Mouse (Mus musculus) liver, postnatal 0 days (tissue): ENCODE measurements at regions not wholly inside any gene's neighbourhood (a gene's known extent, or its start where the extent isn't known, plus 50 kb on each side); places are given as distances from the start of the nearest gene placed in this dataset.

Experiments
- ATAC-seq: fragments of 200-750 bp; cut with Nextera tagmentation; 2 replicates; pipeline ENCODE4 v1.8.0; 2017; ENCODE audit warnings: mild to moderate bottlenecking, moderate library complexity
- DNase-seq: peaks from one replicate; pipeline ENCODE4 v3.0.0-alpha.2; 2016
- H3K27ac ChIP-seq: fragments of 300-500 bp; sonication (generic); 2 replicates; pipeline ENCODE4 v1.5.1; 2014; ENCODE audit warnings: antibody characterized with exemption, moderate library complexity, mild to moderate bottlenecking, low read depth
- H3K27me3 ChIP-seq: fragments of 300-500 bp; sonication (generic); 2 replicates; pipeline ENCODE4 v1.6.1; 2014; ENCODE audit warnings: low read length, control low read depth, mixed read lengths; ENCODE audit not compliant: insufficient read depth
- H3K36me3 ChIP-seq: fragments of 300-500 bp; sonication (generic); replicated peaks from 2 replicates; pipeline ENCODE4 v1.6.1; 2014; ENCODE audit warnings: mild to moderate bottlenecking, control low read depth, low read length, moderate library complexity, mixed read lengths; ENCODE audit not compliant: insufficient read depth
- H3K4me1 ChIP-seq: fragments of 300-500 bp; sonication (generic); 2 replicates; pipeline ENCODE4 v1.6.1; 2014; ENCODE audit warnings: antibody characterized with exemption, mild to moderate bottlenecking, control low read depth; ENCODE audit not compliant: insufficient read depth
- H3K4me2 ChIP-seq: fragments of 300-500 bp; sonication (generic); 2 replicates; pipeline ENCODE4 v1.6.1; 2014; ENCODE audit warnings: low read depth, mild to moderate bottlenecking, low read length, moderate library complexity, mixed read lengths
- H3K4me3 ChIP-seq: fragments of 300-500 bp; sonication (generic); 2 replicates; pipeline ENCODE4 v1.5.1; 2014; ENCODE audit warnings: low read depth, low read length
- H3K9ac ChIP-seq: fragments of 300-500 bp; sonication (generic); replicated peaks from 2 replicates; pipeline ENCODE4 v1.6.1; 2014; ENCODE audit warnings: mild to moderate bottlenecking, moderate library complexity
- H3K9me3 ChIP-seq: fragments of 300-500 bp; sonication (generic); 2 replicates; pipeline ENCODE4 v1.6.1; 2016; ENCODE audit warnings: mild to moderate bottlenecking, control low read depth, low read length, mixed read lengths
- CTCF ChIP-seq: sonication (generic); IDR thresholded peaks from 2 replicates; pipeline ENCODE4 v1.5.1; 2016; ENCODE audit warnings: antibody characterized with exemption, low read depth
- EP300 ChIP-seq: IDR thresholded peaks from 2 replicates; pipeline ENCODE4 v1.6.1; 2016; ENCODE audit warnings: antibody characterized with exemption, low read depth, mild to moderate bottlenecking
- WGBS: fragments of 180-500 bp; shearing (Covaris S2); extraction: QIAGEN DNeasy Blood & Tissue Kit; methylation state at CpG from one replicate; pipeline ENCODE4 v1.1.7; 2014; ENCODE audit not compliant: insufficient replicate concordance; 5-methylcytosine and 5-hydroxymethylcytosine counted together

DNA sequence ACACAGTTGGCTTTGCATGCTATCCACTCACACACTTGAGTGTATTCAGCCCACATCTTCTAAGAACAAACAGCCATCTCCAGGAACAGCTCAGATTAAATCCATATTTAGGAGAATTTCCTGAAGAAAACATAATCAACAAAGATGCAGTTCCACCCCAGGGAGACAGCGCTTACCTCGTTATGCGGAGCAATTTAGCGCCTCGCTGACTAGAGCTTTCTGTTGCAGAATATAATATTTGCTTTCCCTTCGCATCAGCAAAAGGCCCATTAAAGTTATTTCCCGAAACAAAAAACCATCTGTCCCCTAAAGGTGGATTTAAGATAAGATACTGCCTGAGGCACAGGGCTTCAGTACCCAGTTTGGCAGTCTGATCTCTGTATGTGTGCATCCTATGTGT, 112.0 kb downstream of the Ndufa10 start:
- H3K4me2 ChIP-seq: no peak overlapping the region
- no peak for TF ChIP-seq EP300
- TF ChIP-seq CTCF: no peak
- WGBS: 80% methylated on average over 7 of the region's 7 CpGs
- H3K27me3 ChIP-seq: no peaks in the 10 kb centered on the region
- ATAC-seq: no peak
- H3K9me3 ChIP-seq: no peaks in the 10 kb centered on the region
- H3K4me1 ChIP-seq: no peaks in the 10 kb centered on the region
- no peak for DNase-seq
- no peak overlapping the region for H3K9ac ChIP-seq
- H3K27ac ChIP-seq: no peak overlapping the region
- H3K36me3 ChIP-seq: no peaks in the 10 kb centered on the region
- no peak overlapping the region for H3K4me3 ChIP-seq

DNA sequence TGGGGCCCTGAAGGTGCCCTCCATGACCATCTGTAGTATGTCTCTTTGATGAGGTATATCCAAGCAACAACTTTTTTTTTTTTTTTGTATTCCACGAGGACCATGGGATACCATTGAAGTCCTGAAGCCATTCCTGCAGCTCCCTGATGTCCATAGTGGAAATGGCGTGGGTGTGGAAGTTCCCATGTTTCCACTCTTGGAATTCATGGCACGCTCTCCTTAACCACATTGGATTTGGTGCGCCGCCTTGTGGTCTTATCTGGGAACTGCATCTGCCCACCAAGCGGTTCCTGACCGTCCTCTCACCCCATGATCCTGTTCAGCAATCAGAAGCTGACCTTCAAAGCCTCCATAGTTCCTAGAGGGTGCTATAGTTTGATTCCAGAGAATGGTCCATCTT, 113.4 kb downstream of the Ndufa10 start:
- DNase-seq: peak; percentile 62
- no peaks in the 10 kb centered on the region for H3K4me1 ChIP-seq
- no peaks in the 10 kb centered on the region for H3K27me3 ChIP-seq

DNA sequence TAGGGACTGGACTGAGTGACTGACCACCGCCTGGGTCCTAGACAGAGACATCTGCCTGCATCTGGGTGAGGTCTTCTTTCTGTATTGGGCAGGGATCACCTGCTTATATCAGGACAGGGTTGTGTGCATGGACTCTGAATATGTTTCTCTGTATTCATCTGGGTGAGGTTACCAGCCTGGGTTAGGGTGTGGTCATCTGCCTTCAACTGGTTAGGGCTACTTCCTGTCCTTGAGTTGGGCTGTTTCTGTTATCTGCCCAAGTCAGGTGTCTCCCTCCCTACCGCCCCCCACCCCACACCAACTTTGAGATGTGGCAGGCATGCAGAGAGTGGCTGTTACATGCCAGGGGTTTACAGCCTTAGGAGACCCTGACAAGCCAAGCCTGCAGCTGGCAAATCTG, 114.2 kb downstream of the Ndufa10 start:
- no peak for TF ChIP-seq CTCF
- no peak for TF ChIP-seq EP300
- WGBS: 57% methylated on average over 2 of the region's 2 CpGs
- Histone ChIP-seq H3K9me3 (no peaks in the 10 kb centered on the region), H3K27ac (no peak overlapping the region), H3K4me3 (no peak overlapping the region), H3K4me2 (no peak overlapping the region), H3K9ac (no peak overlapping the region), H3K27me3 (no peaks in the 10 kb centered on the region), H3K36me3 (no peaks in the 10 kb centered on the region), H3K4me1 (no peaks in the 10 kb centered on the region)
- DNase-seq (no peak), ATAC-seq (no peak)

More for the DNA sequence above, 113.4 kb downstream of the Ndufa10 start:
- no peak overlapping the region for H3K27ac ChIP-seq
- no peak overlapping the region for H3K9ac ChIP-seq
- H3K4me3 ChIP-seq: no peak overlapping the region
- H3K4me2 ChIP-seq: no peak overlapping the region
- no peak for ATAC-seq
- no peaks in the 10 kb centered on the region for H3K36me3 ChIP-seq
- TF ChIP-seq CTCF (peak; percentile 83), EP300 (no peak)
- 16% methylated on average over 7 of the region's 7 CpGs for WGBS
- H3K9me3 ChIP-seq: no peaks in the 10 kb centered on the region

DNA sequence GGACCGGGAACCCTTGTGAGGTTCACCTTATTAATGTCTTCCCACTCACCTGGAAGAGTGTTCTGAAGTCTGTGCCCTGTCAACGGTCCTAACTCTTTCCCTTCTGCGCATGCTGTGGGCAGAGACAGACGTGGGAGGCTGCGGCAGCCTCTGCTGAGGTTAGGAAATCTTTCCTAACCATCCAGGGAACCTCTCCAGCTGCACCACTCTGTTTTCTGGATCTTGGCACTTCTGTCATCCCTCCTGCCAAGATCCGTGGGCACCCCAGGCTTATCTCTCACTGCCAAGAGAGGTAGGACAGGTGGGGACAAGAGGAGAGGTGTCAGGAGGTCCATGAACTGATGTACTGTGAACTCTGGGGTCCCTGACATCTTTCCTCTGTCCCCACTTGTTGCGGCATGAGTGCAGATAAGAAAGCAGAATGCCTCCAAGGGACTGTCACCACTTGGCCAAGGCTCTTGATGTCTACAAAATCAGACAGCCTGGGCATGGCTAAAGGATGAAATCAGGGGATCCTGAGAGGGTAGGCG, 114.8 kb downstream of the Ndufa10 start:
- no peaks in the 10 kb centered on the region for H3K9me3 ChIP-seq
- WGBS: 73% methylated on average over 8 of the region's 8 CpGs
- no peak for ATAC-seq

DNA sequence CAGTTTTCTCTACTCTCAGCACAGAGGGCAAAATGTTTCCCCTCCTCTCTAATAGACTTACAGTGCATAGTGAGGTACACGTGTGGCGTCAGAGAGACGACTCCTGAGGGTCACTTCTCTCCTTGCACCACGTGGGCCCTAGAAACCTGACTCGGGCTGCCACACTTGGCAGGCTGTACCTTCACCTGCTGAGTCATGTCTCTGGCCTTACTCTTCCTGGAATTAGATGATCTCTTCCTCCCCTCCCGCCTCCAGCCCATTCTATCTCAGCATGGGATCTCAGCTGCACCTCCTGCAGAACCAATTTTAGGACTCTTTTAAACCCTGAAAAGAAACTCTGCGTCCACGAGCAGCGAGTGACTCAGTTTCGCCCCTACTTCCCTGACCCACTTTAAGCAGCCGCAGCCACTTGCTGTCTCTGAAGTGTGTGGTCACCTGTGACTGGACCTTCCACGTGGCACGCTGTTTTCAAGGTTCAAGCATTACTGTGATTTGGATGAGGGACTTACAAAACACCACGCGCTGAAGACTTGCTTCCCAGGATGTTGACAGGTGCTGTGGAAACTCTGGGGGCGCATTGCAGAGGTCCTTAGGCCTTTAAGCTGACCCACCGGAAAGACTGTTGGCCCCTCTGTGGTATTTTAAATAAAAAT, 125.2 kb downstream of the Ndufa10 start:
- Histone ChIP-seq H3K4me2 (no peak overlapping the region), H3K4me3 (no peak overlapping the region), H3K36me3 (no peaks in the 10 kb centered on the region), H3K27me3 (no peaks in the 10 kb centered on the region), H3K4me1 (no peaks in the 10 kb centered on the region), H3K9me3 (no peaks in the 10 kb centered on the region), H3K27ac (no peak overlapping the region), H3K9ac (no peak overlapping the region)
- TF ChIP-seq CTCF (no peak), EP300 (no peak)
- DNase-seq (no peak), ATAC-seq (no peak)
- 59% methylated on average over 17 of the region's 17 CpGs for WGBS

More for the DNA sequence above, 114.8 kb downstream of the Ndufa10 start:
- Histone ChIP-seq H3K9ac (no peak overlapping the region), H3K27me3 (no peaks in the 10 kb centered on the region), H3K4me2 (no peak overlapping the region), H3K36me3 (no peaks in the 10 kb centered on the region), H3K4me1 (no peaks in the 10 kb centered on the region), H3K4me3 (no peak overlapping the region), H3K27ac (no peak overlapping the region)
- DNase-seq: no peak
- TF ChIP-seq CTCF: no peak
- no peak for TF ChIP-seq EP300

DNA sequence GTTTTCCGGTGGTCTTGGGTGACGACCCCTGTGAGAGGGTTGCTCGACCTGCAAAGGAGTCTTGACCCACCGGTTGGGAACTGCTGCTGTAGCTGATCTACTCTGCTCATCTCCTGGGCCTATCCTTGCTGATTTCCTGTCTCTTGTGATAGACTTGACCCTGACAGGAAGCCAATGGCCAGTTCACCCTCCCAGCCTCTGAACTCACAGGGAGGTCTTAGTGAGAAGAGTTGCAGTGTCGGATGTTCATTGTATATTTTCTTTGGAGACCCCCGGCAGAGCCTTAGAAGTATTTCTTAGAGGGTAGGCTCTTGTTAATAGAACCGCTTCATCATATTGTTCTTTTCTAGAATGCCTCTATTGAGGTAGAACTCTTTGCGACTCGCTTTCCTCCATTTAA, 126.0 kb downstream of the Ndufa10 start:
- H3K9ac ChIP-seq: no peak overlapping the region
- no peak overlapping the region for H3K4me3 ChIP-seq
- no peaks in the 10 kb centered on the region for H3K27me3 ChIP-seq
- DNase-seq: no peak
- no peaks in the 10 kb centered on the region for H3K4me1 ChIP-seq
- 69% methylated on average over 9 of the region's 9 CpGs for WGBS
- ATAC-seq: no peak
- no peaks in the 10 kb centered on the region for H3K36me3 ChIP-seq
- TF ChIP-seq EP300 (no peak), CTCF (no peak)
- no peak overlapping the region for H3K27ac ChIP-seq
- H3K9me3 ChIP-seq: no peaks in the 10 kb centered on the region
- H3K4me2 ChIP-seq: no peak overlapping the region
